Mouse (Mus musculus) right cerebral cortex, postnatal 4 days (tissue): ENCODE results near the gene Mfap2.

ENCODE experiments used
- DNase-seq: peaks from one replicate; pipeline ENCODE4 v3.0.0-alpha.2; 2022

Mfap2 gene

GRCm38 (mm10) chr4:141031733-141032132 lies 21.5 kb downstream of the Mfap2 start:
- DNase-seq: peak; percentile 79

DNA sequence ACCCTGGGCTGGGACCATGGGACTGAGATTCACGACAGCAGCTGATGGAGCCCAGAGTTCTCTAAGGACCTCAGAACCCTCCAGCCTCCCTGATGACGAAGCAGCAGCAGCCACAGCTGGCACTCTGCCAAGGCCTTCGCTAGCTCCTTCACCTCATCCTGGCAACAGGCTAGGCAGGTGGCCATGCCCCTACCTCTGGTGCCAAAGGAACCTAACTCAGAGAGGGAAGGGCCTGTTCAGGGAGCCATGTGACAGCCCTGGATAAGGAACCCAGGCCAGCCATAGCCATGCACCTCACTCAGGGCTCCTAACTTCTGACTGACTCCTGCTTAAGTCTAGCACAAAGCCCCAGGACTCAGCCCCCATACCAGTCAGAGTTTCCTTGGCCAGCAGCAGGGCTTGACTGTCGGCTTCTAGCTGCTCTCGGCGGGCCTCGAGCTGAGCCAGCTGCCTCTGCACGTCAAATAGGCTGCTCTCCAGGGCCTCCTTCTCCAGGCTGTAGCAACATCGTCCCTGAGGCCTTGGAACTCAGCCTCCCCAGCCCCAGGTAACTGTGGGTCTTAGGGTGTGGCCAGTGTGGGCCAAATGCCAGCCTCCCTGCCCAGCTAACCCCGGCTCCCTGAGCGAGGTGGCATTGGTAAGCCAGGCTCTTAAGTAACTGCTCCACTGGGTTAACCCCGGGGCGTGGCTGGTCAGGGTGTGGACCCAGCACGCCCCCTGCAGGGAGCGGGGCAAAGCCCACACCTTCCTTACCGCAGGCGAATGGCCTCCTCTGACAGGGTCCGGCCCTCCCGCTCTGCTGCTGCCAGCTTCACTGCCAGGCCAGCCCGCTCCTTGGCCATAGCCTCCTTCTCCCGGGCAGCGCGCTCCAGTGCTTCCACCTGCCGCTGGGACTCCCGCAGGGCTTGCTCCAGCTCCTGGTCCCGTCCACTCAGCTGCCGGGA lies 23.7 kb downstream of the Mfap2 start:
- DNase-seq: no peak

GRCm38 (mm10) chr4:141041117-141041516 lies 30.9 kb downstream of the Mfap2 start:
- DNase-seq: no peak

DNA sequence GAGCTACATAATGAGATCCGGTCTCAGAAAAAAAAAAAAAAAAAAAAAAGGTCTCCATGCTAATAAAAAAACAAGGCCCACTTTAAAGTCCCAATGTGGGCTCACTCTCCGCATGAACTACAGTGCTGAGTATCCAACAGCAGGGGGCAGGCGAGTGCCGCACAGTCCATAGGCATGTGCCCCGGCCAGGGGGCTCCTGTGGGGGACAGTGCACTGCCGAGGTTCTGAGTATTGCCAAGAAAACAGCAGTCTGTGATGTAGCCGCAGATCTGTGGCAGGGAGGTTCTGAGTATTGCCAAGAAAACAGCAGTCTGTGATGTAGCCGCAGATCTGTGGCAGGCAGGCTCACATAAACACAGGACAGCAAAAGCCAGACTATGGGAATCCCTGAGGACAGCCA lies 34.6 kb downstream of the Mfap2 start:
- peak; percentile 79 for DNase-seq

GRCm38 (mm10) chr4:141048810-141049475 lies 38.7 kb downstream of the Mfap2 start:
- DNase-seq: no peak

DNA sequence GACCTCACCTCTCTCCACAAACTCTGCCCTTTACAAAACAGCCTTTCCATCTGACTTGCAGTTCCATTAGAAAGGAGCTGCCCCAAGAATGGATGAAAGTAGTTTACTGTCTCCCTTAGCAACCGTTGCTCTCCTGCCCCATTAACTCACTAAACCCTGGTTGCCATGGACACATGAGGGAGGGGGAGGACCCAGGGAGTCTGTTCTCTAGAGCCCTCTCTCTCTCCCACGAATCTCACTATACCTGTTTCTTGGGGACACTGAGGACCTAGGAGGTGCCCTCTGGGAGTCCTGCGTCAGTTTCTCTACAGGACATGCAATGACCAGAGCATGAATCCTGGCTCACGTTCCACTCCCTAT lies 39.2 kb downstream of the Mfap2 start:
- DNase-seq: peak; percentile 59

DNA sequence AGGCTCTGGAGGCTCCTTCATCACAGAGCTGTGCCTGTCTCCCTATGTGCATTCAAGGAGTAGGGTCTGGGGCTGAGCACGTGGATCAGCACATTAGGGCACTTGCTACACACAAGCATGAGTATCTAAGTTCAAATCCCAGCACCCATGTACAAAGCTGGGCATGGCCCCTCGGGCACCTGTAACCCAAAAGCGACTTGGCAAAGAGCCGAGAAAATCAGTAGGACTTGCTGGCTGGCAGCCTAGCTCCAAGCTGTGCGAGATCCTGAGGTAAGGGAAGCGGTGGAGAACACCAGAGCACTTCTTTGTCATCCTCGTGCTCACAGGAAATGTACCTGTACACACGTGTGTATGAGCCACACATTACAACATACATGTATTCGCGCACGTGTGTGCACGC lies 42.2 kb downstream of the Mfap2 start:
- DNase-seq: no peak

DNA sequence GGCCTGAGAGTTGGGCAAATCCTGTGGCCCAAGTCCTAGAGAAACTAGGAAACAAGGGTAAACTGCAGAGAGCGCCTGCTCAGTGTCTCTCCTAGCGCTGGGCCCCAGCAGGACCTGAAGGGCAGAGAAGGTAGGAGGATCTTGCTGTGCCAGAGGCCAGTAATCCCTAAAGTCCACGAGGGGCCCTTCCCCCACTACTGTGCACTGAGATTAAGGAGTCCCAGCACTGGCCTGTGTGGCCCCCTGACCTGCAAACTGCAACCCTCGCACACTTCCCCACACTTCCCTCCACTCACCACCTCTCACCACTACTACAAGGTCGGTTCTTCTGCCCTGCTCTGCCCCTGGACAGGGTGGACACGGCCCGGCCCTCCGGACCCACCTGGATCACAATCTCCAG lies 42.9 kb downstream of the Mfap2 start:
- no peak for DNase-seq

DNA sequence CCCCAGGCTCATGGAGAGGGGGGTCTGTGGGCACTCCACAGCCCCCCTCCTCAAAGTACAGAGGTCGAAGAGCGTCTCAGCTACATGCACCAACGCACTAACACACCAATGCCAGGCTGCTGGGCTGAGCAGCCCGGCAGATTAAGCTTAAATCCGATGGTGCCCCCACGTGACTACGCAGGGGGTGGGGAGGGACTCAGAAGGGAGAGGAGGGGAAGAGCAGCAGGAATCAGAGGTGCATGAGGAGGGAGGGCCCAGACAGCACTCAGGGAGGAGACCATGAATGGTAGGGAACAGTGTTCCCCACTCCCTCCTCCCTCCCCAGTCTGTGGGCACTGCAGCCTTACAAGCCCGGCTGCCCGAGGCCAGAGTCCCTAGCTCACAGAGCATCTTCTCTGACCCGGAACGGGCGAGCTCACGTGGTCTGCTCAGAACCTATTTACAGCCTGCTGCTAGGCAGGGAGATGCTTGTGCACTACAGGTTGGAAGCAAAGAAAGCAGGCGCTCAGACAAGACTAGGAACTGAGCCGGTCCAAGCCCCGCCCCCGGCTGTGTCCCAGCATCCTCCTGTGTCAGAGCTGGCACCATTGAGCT lies 43.4 kb downstream of the Mfap2 start:
- DNase-seq: peak; percentile 58

GRCm38 (mm10) chr4:141056970-141057369 lies 46.8 kb downstream of the Mfap2 start:
- no peak for DNase-seq

- DNase-seq: no peak
Measured at GRCm38 (mm10) chr4:141058835-141059234, 48.6 kb downstream of the Mfap2 start.

GRCm38 (mm10) chr4:141059616-141060425 lies 49.6 kb downstream of the Mfap2 start:
- DNase-seq: no peak

DNA sequence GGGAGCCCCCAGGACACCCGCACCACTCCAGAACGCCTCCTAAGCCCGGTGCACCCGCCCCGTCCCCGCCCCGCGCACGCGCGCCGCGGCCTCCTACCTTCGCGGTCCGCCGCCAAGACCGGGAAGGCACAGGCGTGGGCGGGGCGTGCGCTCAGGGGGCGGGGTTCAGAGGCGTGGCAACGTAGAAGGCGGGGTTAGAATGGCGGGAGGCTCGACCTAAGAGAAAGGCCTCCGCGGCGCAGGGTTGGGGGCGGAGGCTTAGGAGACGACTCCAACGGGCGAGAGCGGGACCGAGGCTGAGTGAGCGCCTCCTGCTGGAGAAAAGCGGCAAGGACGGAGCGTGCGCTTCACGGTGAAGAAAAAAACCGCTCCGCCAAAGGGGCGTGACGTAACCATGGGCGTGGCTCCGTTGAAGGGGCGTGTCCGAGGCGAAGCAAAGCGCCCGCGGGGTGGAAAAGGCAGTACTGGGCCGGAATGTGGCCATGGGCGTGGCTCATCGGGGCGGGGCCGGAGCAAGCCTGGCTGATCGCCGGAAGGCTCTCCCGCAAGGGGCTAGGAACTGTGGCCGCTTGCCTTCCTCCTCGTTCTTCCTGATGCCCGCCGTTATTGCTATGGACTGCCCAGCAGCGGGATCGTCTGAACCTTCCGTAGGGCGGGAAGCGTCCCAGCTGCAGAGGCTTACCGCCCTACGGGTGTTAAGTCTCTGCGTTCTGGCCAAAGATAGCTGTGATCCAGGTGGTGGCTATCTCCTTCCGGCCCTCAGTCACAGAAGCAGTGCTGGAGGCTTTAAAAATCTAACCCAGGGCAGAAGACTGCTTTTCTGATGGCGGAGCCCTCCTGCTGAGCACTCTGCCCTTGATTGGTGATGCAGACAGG lies 50.4 kb downstream of the Mfap2 start, which contains the start of gene Crocc:
TSS of gene Crocc (minus strand) at position 125 of the 876 bp plus-strand sequence.
- DNase-seq: peak; percentile 100

DNA sequence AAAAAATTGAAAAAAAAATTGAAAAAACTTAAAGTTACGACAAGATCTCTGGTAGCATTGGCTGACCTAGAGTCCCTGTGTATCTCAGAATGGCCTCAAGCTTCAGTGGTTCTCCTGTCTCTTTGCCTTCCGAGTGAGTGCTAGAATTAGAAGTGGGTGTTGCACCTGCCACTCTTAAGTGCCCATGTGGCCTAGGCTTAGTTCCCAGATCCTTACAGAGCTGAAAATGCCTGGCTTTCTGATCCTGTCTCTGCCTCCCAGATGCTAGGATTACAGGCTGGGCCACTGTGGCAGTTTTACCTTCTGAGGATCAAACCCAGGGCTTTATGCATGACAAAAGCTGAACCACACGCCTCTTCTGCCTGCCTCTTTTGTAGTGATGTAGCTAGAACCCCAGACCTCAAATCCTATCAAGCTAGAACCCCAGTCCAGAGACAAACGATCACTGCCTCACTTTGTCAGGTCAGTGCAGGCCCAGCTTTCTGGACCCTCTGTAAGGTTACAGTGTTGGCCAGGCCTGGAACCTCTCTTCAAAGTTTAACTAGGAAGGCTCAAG lies 54.0 kb downstream of the Mfap2 start:
- no peak for DNase-seq

GRCm38 (mm10) chr4:141065123-141065522 lies 54.9 kb downstream of the Mfap2 start:
- DNase-seq: peak; percentile 82
